Mouse (Mus musculus): ENCODE measurements around the gene Mdfi.

DNA sequence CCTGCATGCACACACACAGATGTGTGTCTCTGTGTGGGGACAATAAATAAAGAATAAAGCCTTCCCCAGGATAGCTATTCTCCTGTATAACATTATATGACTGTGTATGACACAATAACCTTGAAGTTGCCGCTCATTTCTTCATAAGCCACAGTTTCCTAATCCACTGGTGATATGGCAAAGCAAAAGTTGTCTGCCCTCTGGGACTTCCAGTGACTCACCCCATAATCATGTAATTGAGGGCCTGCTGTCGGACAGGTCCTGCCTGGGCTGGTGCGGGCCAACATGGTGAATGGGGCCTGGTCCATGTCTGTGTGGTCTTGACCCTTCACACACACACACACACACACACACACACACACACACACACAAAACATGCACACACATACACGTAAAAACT lies 19.3 kb upstream of the Mdfi start:
- TF ChIP-seq CTCF (conservative IDR thresholded peaks at IDR 0.05; ENCODE audit: low read length), result no peak
- TF ChIP-seq NANOG (IDR thresholded peaks at IDR 0.05; ENCODE audit: borderline replicate concordance, low read length), result no peak
